Comparison of ENCODE assay signal across 15 mouse cellular contexts in the genomic region with DNA sequence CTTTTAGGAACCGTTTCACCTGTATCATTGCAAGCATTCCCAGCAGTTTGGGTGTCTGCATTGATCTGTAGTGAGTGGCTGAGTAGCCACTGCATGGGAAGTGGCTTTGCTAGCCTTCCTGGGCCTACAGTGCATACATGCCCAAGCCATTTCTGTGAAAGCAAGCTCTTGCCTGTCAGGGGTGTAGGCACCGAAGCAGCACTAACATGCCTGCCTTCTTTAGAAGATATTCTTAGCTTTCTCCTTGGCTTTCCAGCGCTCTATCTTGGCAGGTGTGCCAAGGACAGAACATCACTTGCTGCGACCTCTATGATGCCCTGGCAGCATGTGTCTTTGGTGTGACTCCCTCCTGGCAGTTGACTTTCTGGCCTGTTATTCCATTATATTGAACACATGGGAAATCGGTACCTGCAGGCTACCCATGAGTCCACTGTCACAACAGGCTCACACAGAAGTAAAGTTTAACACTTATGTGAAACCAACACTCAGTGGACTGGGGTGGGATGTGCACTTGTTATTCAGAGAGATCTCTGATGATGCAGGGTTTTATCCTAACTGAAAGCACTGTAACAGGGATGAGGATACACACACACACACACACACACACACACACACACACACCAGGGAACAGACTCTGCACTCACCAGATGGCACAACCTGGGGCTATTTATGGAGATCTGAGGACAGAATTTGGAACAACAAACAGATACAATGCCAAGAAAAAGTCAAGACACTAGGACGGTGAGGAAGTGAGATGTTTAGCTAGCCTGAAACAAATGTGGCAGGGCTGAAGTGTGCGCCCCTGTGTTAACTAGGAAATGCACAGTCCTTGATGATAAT. TPM values are rescaled to one million over a fixed set of nuclear protein-coding genes. Genes with fewer than 3 reads are reported as not detected.
DNase-seq lines count a peak whose midpoint lies in the region; ATAC-seq and TF ChIP-seq lines count a peak whose summit lies in the region.
"Had no signal": no experiment of that assay in that cellular context is flagged by ENCODE, and none has a peak within 500 bp of the region (broad histone marks: within the 10 kb centered on the region; RNA-seq: fewer than 3 reads in every experiment).

No protein-coding gene starts in this region.

- no peak for TF ChIP-seq CTCF in stomach, postnatal 0 days (IDR thresholded peaks at IDR 0.05; ENCODE audit: low read depth)

- H3K4me2 ChIP-seq in midbrain, embryonic 15.5 days: no peak overlapping the region
- H3K4me2 ChIP-seq in hindbrain, embryonic 16.5 days (ENCODE audit: low read length): no peak overlapping the region
- no peak overlapping the region for H3K4me2 ChIP-seq in stomach, postnatal 0 days (replicated peaks; ENCODE audit: low read depth)
- H3K4me2 ChIP-seq: embryonic facial prominence, embryonic 13.5 days; limb, embryonic 15.5 days had no signal

- DNase-seq in midbrain, embryonic 10.5 days (ENCODE audit: low spot score): no peak
- peak; percentile 66 to 72 for DNase-seq in cerebellum, postnatal 14 days
- peak; percentile 17 for DNase-seq in stomach, postnatal 0 days (ENCODE audit: low spot score)
- DNase-seq in thymus, adult 18-20 months: no peak
- no peak for DNase-seq in adrenal gland, adult 18-20 months (ENCODE audit: low spot score in 2 of 2)
- DNase-seq: adrenal gland, adult 8-10 months; kidney, postnatal 4 days; right cerebral cortex, postnatal 25 days had no signal

- peak overlapping the region; percentile 70 for H3K27ac ChIP-seq in midbrain, embryonic 10.5 days (replicated peaks)
- H3K27ac ChIP-seq in midbrain, embryonic 15.5 days: no peak overlapping the region
- no peak overlapping the region for H3K27ac ChIP-seq in hindbrain, embryonic 16.5 days (ENCODE audit: low read depth, low read length)
- no peak overlapping the region for H3K27ac ChIP-seq in stomach, postnatal 0 days (replicated peaks)
- H3K27ac ChIP-seq: embryonic facial prominence, embryonic 13.5 days; limb, embryonic 15.5 days had no signal

- peaks cover 56% of the 10 kb centered on the region for H3K4me1 ChIP-seq in midbrain, embryonic 10.5 days
- peaks cover 37% of the 10 kb centered on the region for H3K4me1 ChIP-seq in midbrain, embryonic 15.5 days
- peaks cover 15% of the 10 kb centered on the region for H3K4me1 ChIP-seq in hindbrain, embryonic 16.5 days (ENCODE audit: control insufficient read depth, insufficient read depth, low read depth, low read length)
- no peaks in the 10 kb centered on the region for H3K4me1 ChIP-seq in stomach, postnatal 0 days (replicated peaks; ENCODE audit: control insufficient read depth, insufficient read depth)
- H3K4me1 ChIP-seq: embryonic facial prominence, embryonic 13.5 days; limb, embryonic 15.5 days had no signal

- ATAC-seq in midbrain, embryonic 15.5 days (replicated peaks): no peak
- peak; percentile 47; the same call in 1 of the 2 replicates for ATAC-seq in hindbrain, embryonic 16.5 days
- no peak for ATAC-seq in stomach, postnatal 0 days (ENCODE audit: low FRiP score, low TSS enrichment)
- ATAC-seq: intestine, postnatal 0 days; lung, postnatal 0 days had no signal

- no peak for TF ChIP-seq EP300 in stomach, postnatal 0 days (optimal IDR thresholded peaks at IDR 0.05)

- no peak overlapping the region for H3K4me3 ChIP-seq in midbrain, embryonic 10.5 days
- no peak overlapping the region for H3K4me3 ChIP-seq in midbrain, embryonic 15.5 days
- no peak overlapping the region for H3K4me3 ChIP-seq in hindbrain, embryonic 16.5 days (ENCODE audit: low read length)
- no peak overlapping the region for H3K4me3 ChIP-seq in stomach, postnatal 0 days (ENCODE audit: low read depth, low read length)
- H3K4me3 ChIP-seq: embryonic facial prominence, embryonic 13.5 days; limb, embryonic 15.5 days had no signal

- no peaks in the 10 kb centered on the region for H3K27me3 ChIP-seq in midbrain, embryonic 10.5 days (ENCODE audit: low read depth, poor library complexity, severe bottlenecking)
- H3K27me3 ChIP-seq in midbrain, embryonic 15.5 days (replicated peaks): no peaks in the 10 kb centered on the region
- no peaks in the 10 kb centered on the region for H3K27me3 ChIP-seq in hindbrain, embryonic 16.5 days (replicated peaks; ENCODE audit: control insufficient read depth, insufficient read depth, low read length)
- no peaks in the 10 kb centered on the region for H3K27me3 ChIP-seq in stomach, postnatal 0 days (ENCODE audit: control insufficient read depth, insufficient read depth, low read length)
- H3K27me3 ChIP-seq: CH12.LX; embryonic facial prominence, embryonic 13.5 days; limb, embryonic 15.5 days had no signal

- H3K9me3 ChIP-seq in midbrain, embryonic 10.5 days (replicated peaks): no peaks in the 10 kb centered on the region
- no peaks in the 10 kb centered on the region for H3K9me3 ChIP-seq in midbrain, embryonic 15.5 days
- H3K9me3 ChIP-seq in hindbrain, embryonic 16.5 days (ENCODE audit: control insufficient read depth, low read length): no peaks in the 10 kb centered on the region
- H3K9me3 ChIP-seq in stomach, postnatal 0 days (ENCODE audit: control insufficient read depth, low read length): no peaks in the 10 kb centered on the region
- H3K9me3 ChIP-seq: embryonic facial prominence, embryonic 13.5 days; limb, embryonic 15.5 days had no signal

- no peaks in the 10 kb centered on the region for H3K36me3 ChIP-seq in midbrain, embryonic 10.5 days
- no peaks in the 10 kb centered on the region for H3K36me3 ChIP-seq in midbrain, embryonic 15.5 days (replicated peaks)
- no peaks in the 10 kb centered on the region for H3K36me3 ChIP-seq in hindbrain, embryonic 16.5 days (ENCODE audit: control insufficient read depth, insufficient read depth, low read length)
- no peaks in the 10 kb centered on the region for H3K36me3 ChIP-seq in stomach, postnatal 0 days (ENCODE audit: control insufficient read depth, insufficient read depth, low read length)
- H3K36me3 ChIP-seq: embryonic facial prominence, embryonic 13.5 days; limb, embryonic 15.5 days had no signal

- WGBS in midbrain, embryonic 10.5 days: 90% methylated on average over 7 of the region's 7 CpGs
- WGBS in midbrain, embryonic 15.5 days: 80% methylated on average over 7 of the region's 7 CpGs
- 69% methylated on average over 7 of the region's 7 CpGs for WGBS in hindbrain, embryonic 16.5 days
- 58% methylated on average over 7 of the region's 7 CpGs for WGBS in stomach, postnatal 0 days

- H3K9ac ChIP-seq in midbrain, embryonic 15.5 days: no peak overlapping the region
- no peak overlapping the region for H3K9ac ChIP-seq in hindbrain, embryonic 16.5 days (ENCODE audit: low read depth, low read length)
- H3K9ac ChIP-seq in stomach, postnatal 0 days (ENCODE audit: low read length): no peak overlapping the region
- H3K9ac ChIP-seq: embryonic facial prominence, embryonic 13.5 days; limb, embryonic 15.5 days had no signal

RNA-seq across cellular contexts. Expression of a gene that starts 21.4 kb away (rescaled TPM):
- polyA plus RNA-seq in midbrain, embryonic 10.5 days (2016; fragmentation: Nextera tagmentation; extraction: Ambion mirVana): 2.5 and 3.1 TPM in 2 replicates
- polyA plus RNA-seq in midbrain, embryonic 15.5 days (2015; fragmentation: Nextera tagmentation; extraction: Ambion mirVana): 6.2 and 7.7 TPM in 2 replicates
- 4.6 and 6.1 TPM in 2 replicates for polyA plus RNA-seq in hindbrain, embryonic 16.5 days (2015; fragmentation: Nextera tagmentation; extraction: Ambion mirVana)
- polyA plus RNA-seq in stomach, postnatal 0 days (2015; fragmentation: Nextera tagmentation; extraction: Ambion mirVana): 1.5 and 1.7 TPM in 2 replicates
- total RNA-seq in adrenal gland, adult 18-20 months (2021): under 1 TPM in 1 of 2 experiments, not detected in 1; 0.06 TPM
- total RNA-seq: CH12.LX had no signal
- polyA plus RNA-seq: intestine, postnatal 0 days had no signal

Comparison
In these comparisons a context has a peak if more than half of its experiments do, and no peak if none do; other contexts are left out.
1. DNase-seq: peak in cerebellum, postnatal 14 days (2 of 2) and stomach, postnatal 0 days (single experiment); none in midbrain, embryonic 10.5 days (single experiment), thymus, adult 18-20 months (0 of 2) and adrenal gland, adult 18-20 months (0 of 2).